Mouse (Mus musculus) A20 (cell line): ENCODE data around the gene Kncn.

Experiments used
- DNase-seq: peaks from one replicate; pipeline ENCODE4 v3.0.0-alpha.2; 2011; ENCODE audit warnings: low read depth, low spot score

Kncn gene

DNA sequence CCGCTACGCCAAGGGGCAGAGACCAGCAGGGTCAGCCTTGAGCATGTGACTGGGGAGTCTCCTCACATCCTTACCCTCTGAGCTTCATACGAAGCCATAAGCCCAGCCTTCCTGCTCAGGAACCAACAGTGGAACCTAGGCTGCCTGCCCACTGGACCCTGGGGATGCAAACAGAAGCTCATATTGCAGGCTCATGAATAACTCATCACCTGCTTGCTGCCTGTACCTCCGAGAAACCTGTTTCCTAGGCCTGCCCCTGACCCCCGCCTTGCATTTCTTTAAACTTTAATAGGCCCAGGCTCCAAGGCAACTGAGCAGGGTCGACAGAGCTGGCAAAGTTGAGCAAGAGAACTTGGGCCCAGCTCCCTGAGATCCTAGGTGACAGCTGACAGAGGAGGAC lies at the start of gene Kncn:
Gene Kncn, plus strand, starts transcription at position 379 of the 400 bp plus-strand sequence.
- DNase-seq, result no peak

DNA sequence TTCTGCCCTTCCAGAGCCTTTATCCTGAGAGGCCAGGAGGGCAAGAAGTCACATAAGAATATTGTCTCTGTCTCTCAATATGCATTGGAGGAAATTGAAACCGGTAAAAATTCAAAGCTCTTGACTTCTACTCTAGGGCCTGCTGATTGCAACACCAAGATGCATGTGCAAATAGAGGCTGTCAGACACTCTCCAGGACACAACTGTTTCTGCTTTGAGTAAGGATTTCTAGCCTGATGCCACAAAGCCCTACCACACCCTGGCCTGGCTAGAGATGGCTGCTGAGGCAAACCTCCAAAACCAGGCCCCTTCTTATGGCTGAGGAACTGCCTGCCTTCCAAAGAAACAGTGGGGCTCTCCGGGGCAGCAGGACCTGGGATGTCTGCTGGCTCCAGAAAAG lies 48.6 kb upstream of the Kncn start:
- DNase-seq, result no peak

DNA sequence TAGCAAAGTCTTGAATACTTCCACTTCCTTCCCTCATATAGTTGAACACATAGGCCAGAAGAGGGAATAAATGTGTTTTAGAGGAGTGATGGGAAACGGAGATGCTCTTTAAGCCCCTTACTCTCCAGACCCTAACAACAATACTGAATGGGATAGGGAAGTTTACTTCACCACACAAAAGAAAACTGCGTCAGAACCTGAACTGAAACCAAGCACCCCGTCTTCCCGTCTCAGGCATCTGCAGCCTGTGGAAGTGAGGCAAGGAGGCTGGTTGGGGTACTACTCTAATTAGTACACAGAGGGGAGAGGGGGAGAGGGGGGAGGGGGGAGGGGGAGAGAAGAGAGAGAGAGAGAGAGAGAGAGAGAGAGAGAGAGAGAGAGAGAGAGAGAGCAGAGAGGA lies 46.0 kb upstream of the Kncn start:
- peak; percentile 62 for DNase-seq

DNA sequence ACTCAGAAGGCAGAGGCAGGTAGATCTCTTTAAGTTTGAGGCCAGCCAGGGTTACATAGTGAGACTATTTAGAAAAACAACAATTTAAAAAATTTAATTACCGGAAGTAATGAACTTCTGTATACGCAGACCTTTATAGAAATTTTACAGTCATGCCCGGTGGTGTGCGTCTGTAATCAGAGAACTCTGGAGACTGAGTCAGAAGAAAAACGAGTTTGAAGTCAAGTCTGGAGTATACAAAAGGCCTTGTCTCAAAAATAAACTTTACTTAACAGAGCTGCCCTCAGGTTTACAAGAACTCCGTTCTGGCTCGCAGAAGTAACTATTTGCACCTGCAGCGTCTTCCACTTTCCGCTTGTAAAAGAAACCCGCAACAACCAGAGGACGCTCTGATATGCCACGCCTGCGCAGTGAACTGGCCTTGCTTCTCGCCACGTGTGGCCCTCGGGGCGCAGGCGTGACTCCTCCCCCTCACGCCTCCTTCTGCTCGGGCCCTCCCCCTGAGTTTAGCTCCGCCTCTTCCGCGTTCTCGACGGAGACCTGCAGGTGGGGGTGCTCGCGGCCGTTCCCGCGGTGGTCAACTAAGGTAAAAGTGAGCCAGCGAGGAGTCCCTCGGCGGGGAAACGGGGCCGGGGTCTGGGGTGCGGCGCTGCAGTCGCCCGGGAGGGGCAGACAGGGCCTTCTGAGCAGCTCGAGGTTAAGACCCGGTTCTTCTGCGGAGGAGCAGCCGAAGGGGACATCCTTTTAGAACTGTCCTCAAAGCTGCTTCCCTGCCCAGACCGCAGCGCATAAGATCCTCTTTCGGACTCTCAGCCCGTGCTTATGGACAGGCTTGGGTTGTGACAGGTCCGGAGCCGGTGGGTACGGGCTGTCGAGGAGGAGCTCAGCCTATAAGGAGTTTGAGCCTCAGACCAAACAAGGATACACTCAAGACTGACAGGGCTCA lies 45.2 kb upstream of the Kncn start, which contains the start of gene Mknk1:
Gene Mknk1, plus strand, starts transcription at position 503 of the 946 bp plus-strand sequence.
- peak; percentile 99 for DNase-seq

DNA sequence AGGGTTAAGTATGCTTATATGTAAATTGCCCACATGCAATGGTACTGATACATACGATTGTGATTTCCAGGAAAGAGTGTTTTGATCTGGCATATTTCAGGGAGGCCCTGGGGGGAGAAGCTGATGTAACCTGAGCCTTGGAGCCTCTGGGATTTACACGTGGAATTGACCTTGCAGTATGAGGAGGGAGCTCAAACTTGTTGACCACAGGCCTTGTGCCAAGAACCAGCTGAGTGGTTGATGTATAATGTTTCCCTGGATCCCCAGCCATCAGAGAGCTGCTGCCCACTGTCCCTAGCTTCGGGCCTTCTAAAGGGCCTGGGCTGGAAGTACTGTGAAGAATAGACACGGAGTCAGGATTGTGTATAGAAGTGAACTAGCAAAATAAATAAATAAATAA lies 44.2 kb upstream of the Kncn start:
- no peak for DNase-seq

DNA sequence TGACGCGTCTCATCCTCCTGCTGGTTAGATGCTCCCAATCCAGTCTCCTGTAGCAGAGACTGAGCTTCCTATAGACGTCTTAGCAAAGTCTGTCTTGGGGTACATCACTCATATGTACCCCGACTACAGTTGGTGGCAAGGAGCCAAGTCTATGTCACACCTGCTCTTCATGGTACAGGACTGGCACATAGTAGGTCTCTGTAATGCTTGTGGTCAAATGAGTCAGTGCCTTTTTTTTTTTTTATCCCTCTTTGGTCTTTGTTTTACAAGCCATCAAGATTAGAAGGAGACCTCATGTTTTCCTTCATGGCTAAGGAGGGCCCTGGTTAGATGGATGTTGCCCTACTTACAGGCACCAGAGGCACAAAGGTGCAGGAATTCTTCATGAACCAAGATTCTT lies 43.4 kb upstream of the Kncn start:
- no peak for DNase-seq

DNA sequence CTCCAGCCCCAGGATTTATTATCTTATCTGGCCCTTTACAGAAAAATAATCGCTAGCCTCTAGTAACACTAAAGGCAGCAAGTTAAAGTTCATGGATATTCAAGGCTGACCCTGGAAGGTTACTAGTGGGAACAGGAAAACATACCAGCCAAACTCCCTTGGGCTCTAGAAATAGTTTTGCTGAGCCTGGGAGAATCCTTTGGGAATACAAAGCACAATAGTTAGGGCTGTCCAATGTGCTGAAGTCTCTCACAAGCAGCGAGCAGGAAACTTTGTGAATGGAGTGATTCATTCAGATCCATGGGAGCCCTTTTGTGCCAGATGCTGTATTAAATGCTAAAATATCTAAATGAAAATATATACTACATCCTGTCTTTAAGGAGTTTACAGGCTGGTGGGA lies 37.5 kb upstream of the Kncn start:
- no peak for DNase-seq

DNA sequence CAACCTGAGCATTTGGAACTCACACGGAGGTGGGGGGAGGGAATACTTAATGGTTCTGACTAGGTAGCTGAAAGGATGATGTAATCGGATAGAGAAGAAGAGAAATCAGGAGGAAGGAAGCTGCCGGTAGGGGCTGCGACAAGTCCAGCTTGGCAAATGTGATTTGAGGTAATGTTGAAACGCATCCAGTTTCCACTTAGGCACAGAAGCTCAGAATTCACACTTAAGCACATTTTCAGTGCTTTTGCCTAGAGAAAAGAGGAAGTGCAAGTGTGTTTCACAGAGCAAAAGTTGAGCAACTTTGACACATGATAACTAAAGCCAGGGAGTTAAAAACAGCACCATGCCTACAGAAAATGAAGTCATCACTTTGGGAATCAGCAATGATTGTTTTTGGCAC lies 36.8 kb upstream of the Kncn start:
- DNase-seq, result peak; percentile 78

DNA sequence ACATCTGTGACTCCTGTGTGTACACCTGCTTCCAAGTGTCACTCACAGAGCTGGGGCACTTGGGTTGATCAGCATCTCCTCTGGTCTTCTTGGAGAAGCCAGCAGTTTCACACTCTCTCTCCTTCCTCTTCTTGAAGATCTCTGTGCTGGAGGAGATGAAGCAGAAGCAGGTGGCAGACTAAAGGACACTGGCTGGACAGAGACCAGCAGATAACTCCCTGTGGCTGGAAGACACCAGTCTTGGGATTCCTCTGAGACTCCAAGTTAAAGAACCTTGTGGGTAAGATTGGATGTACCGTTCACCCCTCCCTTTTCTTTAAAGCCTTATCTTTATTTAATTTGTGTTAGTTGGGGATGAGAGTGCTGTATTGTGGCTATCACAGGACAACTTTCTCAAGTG lies 36.1 kb upstream of the Kncn start:
- DNase-seq, result no peak

DNA sequence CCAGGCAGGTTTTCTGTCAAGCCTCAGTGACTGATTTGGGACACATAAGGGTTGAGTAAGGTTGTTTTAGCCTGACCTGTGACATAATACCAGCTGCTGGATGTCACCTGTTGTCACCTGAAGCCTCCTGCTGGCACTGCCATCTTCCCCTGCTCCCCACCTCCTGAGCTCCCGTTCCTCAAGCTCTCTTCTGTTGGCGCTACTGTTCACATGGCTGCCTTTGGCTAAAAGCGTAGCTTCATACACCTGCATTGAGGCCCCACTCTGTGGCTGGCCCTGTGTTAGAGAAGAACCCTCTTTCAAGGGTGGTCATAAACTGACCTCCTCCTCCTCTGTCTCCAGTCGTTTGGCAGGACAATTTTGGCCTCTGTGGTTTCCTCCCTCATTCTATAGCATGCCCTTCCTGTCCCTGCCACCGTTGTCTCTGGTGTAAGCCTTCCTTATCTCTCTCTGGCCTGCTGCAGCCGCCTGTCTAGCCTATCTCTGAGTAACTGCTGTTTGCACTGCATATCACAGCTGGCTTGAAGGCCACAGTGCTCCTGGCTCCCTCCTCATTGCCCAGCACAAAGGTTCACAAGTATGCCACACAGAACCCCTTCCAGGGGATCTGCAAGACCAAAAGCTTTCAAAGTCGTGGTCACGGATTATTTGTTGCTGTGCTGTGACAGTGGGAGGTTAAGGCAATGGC lies 35.1 kb upstream of the Kncn start:
- DNase-seq, result no peak

DNA sequence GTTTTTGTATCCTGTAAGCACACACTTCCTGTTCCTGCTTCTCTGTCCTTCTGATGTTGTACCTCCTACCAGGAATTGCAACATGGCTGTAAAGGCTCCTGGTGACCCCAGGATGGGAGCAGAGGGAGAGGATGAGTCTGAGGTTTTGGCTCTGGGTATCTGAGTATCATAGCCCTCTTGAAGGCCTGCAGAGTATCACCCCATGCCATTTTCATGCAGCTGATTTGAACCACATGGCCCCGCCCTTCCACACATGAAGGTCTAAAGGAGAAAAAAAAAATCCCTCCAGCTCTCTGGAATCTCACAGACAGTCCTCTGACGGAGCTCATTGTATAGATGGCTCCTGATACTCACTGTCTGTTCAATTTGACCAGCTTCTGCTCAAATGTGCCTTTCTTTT lies 34.1 kb upstream of the Kncn start:
- no peak for DNase-seq

DNA sequence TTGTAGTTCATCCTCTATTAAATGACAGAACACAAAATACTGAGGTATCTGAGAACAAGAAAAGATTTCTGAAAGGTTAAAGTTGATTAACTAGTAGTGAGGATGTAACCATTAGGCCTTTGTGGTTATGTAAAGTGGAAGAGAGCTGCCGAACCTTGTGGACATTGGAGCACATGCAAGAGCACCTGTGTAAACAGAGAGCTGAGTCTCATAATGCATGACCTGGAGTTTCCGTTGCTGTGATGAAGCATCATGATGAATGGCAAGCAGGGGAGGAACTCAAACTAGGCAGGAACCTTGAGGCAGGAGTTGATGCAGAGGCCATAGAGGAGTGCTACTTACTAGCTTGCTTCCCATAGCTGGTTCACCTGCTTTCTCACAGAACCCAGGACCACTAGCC lies 33.6 kb upstream of the Kncn start:
- peak; percentile 57 for DNase-seq

DNA sequence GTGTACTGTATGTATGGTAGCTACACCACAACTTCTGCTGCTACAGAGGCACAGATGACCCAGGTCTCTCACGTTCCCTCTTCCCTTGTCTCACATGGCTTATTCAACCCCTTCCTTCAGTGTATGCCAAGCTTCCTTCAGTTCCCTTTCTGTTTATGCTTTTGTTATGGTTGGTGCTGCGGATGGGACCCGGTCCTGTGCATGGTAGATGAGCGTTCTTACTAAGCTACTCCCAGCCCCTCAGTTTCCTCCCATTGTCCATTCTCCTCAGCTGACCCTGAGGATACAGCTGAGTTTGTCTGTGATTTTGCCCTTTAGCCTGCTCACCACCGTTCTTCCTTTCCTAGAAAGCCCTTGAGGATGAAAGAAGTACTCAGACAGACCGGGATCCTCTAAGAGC lies 32.6 kb upstream of the Kncn start:
- DNase-seq, result no peak

DNA sequence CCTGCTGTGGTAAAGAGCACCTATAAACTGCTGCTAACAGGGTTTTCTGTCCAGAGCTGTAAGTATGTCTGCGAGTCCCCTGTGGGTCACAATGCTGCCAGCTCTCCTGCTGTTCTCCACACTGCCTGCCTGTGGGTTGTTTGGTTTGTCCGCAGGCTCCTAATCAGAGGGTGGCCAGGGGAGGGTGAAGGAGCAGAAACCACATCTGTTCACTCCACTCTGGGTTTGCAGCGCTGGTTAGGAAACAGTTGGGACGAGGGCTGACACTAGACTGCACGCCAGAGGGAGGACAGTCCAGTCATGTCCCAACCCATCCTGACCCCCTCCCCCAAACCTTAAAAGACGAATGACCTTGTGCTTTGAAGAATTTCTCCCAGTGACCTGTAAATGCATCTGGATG lies 29.1 kb upstream of the Kncn start:
- no peak for DNase-seq

DNA sequence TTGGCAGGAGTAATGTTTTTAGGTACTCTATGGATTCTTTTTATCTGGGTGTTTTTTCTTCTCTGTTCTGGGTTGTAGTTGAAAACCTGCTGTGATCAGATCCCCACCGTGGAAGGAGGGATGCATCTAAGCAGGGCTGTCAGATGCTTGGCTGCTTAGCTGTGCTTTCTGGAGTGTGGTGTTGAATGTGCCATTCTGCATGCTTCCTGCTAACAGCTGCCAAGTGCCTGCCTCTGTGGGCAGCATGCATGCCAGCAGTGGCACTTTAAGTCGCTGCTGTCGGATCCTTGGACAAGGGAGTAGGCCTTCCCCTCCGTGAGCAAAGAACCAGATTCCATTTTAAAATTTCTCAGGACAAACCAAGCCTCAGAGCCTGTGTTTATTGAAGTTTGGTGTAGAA lies 28.6 kb upstream of the Kncn start:
- DNase-seq, result no peak

DNA sequence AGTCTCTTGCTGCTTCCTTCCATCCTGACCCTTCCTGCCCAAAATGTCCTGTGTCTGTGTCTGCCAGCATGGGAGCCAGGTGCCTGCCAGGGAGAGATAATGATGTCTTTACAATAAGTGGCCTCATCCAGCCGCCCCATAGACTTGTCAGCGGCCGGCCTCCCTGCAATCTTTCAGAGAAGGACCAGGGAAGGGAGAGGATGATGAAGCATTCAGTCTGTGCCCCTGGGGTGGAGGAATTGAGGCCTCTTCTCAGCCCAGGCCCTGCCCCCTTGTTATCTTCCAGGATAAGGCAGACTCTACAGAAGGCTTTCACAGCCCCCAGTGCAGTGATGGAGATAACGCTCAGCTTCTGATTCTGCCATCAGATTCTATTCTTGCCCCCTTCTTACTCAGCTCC lies 27.9 kb upstream of the Kncn start:
- DNase-seq, result no peak

DNA sequence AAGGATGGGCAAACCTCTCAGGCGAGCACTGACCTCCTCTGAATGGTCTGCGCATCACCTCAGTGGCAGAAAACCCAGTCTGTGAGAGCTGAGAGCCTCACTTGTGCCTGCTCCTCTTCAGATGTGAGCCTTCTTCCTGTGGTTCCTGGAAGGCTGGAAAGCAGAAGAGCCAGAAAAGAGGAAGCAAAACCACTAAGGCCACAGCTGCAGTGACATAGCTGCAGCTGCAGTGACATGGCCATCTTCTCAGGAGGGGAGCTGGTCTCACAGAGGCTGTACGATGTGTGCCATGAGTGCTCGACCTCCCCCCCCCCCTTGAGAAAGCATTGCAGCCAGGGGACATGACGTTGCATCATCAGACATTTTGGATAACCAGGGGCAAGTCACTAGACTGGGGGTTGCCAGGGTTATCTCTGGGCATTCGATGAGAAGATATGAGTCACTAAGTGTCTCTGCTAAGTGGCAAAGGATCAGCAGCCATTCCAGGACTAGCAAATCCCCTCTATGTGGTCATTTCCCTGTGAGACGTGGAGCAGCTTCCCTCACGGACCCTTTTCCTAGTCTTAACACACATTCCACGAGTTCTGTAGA lies 26.8 kb upstream of the Kncn start:
- peak; percentile 88 for DNase-seq

DNA sequence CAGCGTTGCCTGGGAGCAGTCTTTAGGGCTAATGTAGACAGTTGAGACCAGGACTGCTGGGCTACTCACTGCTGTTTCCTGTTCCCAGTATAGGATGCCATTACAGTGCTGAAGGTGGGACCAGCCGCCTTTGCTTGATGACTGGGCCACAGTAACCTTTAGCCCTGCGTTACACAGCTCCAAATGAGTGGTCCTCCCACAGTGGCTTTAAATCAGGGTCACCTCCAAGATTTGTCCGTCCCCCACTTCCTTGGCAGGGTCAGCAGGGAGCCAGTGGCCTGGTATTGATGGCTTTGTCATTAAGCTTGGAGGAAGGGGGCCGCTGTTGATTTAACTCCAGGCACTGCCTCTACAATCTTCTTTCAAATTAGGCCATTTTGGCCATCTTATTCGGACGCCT lies 20.8 kb upstream of the Kncn start:
- no peak for DNase-seq

DNA sequence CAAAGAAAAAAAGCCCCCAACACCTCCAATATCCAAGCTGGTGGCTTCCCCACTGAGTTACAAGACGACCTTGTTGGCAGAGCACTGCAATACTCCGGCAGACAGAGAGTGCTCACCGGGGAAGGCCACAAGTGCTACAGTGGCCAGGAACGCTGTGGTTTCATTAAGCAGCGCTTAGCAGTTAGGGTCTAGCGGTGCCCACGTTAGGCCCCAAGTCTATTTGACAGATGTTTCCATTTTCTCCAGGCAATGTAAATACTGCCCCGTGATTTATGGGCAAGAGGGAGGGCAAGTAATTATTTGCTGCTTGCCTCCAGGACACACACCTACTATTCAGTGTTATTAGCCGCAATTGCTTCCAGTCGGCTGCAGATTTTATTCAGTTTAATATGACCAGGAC lies 20.3 kb upstream of the Kncn start:
- DNase-seq, result no peak

DNA sequence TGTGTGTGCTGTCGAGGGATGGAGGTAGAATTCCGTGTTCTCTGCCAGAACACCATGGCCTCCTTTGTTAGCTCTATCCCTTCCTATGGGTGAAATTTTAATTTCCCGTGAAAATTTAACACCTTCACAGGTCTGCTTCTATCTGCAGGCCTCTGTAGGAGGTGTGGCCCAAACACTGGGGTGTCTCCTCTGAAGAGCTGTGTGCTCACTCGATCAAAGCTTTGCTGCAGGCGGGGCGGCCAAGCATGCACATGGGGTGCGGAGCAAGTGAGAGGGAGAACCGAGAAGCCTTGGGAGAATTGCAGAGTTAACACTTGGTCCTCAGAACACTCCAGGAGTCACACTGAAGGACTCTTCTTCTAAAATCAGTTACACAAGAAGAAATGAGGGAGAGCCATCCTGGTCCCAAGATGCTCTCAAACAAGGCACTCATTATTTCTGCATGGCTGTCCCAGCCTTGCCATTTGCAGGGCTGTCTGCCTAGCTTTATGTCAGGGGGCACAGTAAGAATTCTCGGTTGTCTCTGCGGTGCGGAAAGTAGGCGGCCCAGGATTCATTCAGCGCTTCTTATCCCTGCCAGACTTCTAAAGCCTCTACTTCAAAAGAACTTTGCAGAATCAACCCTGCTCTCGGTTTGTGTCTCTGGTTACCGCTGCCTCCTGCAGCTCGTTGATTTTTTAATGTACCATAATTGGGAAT lies 14.5 kb upstream of the Kncn start:
- DNase-seq, result no peak

DNA sequence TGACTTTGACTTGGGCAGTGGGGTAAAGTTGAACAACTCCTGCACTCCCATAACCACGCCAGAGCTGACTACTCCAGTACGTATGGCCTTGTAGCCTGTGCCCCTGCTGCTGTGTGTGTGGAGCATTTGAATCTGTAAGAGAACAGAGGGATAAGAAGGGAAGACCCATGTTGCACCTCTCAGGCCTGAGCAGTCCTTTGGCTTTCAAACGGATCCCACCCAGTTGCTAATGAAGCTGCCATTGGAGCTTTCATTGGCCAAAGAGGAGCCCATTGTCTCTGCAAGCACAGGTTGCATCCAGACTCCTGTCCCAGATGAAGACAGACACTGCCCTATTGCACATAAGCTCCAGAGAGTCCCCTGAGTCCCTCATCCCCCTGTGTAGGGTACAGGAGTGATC lies 11.0 kb upstream of the Kncn start:
- no peak for DNase-seq

DNA sequence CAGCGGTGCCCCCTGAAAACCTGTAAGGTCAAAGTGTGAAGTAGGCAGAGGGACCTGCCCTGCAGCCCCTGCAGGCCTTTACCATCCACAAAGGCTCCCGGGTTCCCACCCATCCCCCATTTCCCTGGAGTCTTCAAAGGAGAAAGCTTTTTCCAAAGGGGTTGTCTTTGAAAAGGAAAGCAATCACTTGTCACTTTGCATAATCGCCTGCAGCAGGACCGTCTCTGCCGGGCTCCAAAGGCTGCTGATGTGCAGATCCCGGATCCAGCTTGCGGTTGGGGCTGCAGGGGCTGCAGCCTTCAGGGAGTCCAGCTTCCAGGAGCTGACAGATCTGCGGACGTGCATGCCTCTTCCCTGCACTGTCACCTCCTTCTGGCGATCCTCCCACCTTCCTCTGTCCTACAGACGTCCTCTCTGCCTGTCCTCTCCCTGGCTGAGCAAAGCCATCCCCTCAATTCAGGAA lies 6.0 kb upstream of the Kncn start:
- no peak for DNase-seq
